Mouse (Mus musculus): Measurements from ENCODE around the gene Rbms3.

GRCm38 (mm10) chr9:116542793-116543192, 1086.9 kb downstream of the Rbms3 start:
- TF ChIP-seq POLR2A (IDR thresholded peaks at IDR 0.05; ENCODE audit: extremely low read depth, insufficient read depth, low read length) (no peak), CTCF (IDR thresholded peaks at IDR 0.05; ENCODE audit: low read depth, low read length) (no peak)

Data from liver, adult 2 months (tissue).